Mouse (Mus musculus): ENCODE results near the gene Olfr476.

- TF ChIP-seq CTCF (IDR thresholded peaks at IDR 0.05; ENCODE audit: low read depth) (no peak), EP300 (IDR thresholded peaks at IDR 0.05; ENCODE audit: low read depth) (no peak)
Observed at GRCm38 (mm10) chr7:107986393-107986792, 21.8 kb downstream of the Olfr476 start, which contains the start of gene Olfr477.

Data from heart, postnatal 0 days (tissue).